Mouse (Mus musculus) brain, embryonic 14.5 days (tissue): Measurements from ENCODE around the gene Zbtb12.

Experiments
- CTCF ChIP-seq: fragments of 200-500 bp; IDR thresholded peaks from 2 replicates; pipeline ENCODE4 v1.5.1; 2012; ENCODE audit warnings: inconsistent platforms, mild to moderate bottlenecking, moderate library complexity, borderline replicate concordance; ENCODE audit not compliant: insufficient read depth, insufficient read length; ENCODE audit errors: extremely low read depth
- POLR2A ChIP-seq: fragments of 200-500 bp; IDR thresholded peaks from 2 replicates; pipeline ENCODE4 v1.6.1; 2012; ENCODE audit warnings: mild to moderate bottlenecking, inconsistent platforms, borderline replicate concordance; ENCODE audit not compliant: poor library complexity, insufficient read depth, insufficient read length, severe bottlenecking; ENCODE audit errors: extremely low read depth

GRCm38 (mm10) chr17:34862416-34863081 lies 16.7 kb upstream of the Zbtb12 start, which contains the start of gene Cfb:
- TF ChIP-seq POLR2A (no peak), CTCF (no peak)
